Mouse (Mus musculus) liver, embryonic 12.5 days (tissue): Measurements from ENCODE around the gene Foxn1. TPM values are rescaled to one million over a fixed set of nuclear protein-coding genes. Genes with fewer than 3 reads are reported as not detected.
A peak's percentile ranks its signal among the peaks of the same experiment; 100 is the strongest.

ENCODE experiments used
- ATAC-seq: fragments of 200-750 bp; cut with Nextera tagmentation; 2 replicates; pipeline ENCODE4 v1.8.0; 2017; ENCODE audit warnings: moderate number of reproducible peaks, mild to moderate bottlenecking, moderate library complexity
- H3K27ac ChIP-seq: fragments of 300-500 bp; sonication (generic); 2 replicates; pipeline ENCODE4 v1.5.1; 2016; ENCODE audit warnings: mild to moderate bottlenecking
- H3K27me3 ChIP-seq: fragments of 300-500 bp; sonication (generic); replicated peaks from 2 replicates; pipeline ENCODE4 v1.6.1; 2016; ENCODE audit warnings: mild to moderate bottlenecking, moderate library complexity
- H3K36me3 ChIP-seq: fragments of 300-500 bp; sonication (generic); 2 replicates; pipeline ENCODE4 v1.6.1; 2016; ENCODE audit warnings: mild to moderate bottlenecking, moderate library complexity
- H3K4me1 ChIP-seq: fragments of 300-500 bp; sonication (generic); 2 replicates; pipeline ENCODE4 v1.6.1; 2016
- H3K4me2 ChIP-seq: fragments of 300-500 bp; sonication (generic); 2 replicates; pipeline ENCODE4 v1.6.1; 2016; ENCODE audit warnings: mild to moderate bottlenecking, moderate library complexity
- H3K4me3 ChIP-seq: fragments of 300-500 bp; sonication (generic); 2 replicates; pipeline ENCODE4 v1.5.1; 2016; ENCODE audit warnings: mild to moderate bottlenecking, moderate library complexity
- H3K9ac ChIP-seq: fragments of 300-500 bp; sonication (generic); 2 replicates; pipeline ENCODE4 v1.6.1; 2016; ENCODE audit warnings: mild to moderate bottlenecking, moderate library complexity
- H3K9me3 ChIP-seq: fragments of 300-500 bp; sonication (generic); replicated peaks from 2 replicates; pipeline ENCODE4 v1.6.1; 2016; ENCODE audit warnings: mild to moderate bottlenecking, moderate library complexity
- WGBS: fragments of 180-500 bp; shearing (Covaris S2); methylation state at CpG from one replicate; pipeline ENCODE4 v1.1.7; 2016; ENCODE audit not compliant: insufficient replicate concordance; 5-methylcytosine and 5-hydroxymethylcytosine counted together
- polyA plus RNA-seq: library from polyadenylated mRNA; unstranded; fragments of >200 nt; fragmentation: Nextera tagmentation; extraction: Ambion mirVana; gene quantifications from 2 replicates; pipeline ENCODE4 v1.2.1, GENCODE M21; 2016

Foxn1 gene
- polyA plus RNA-seq, 1 experiment from 2014 or later, result not detected

- WGBS, result 88% methylated on average over 5 of the region's 5 CpGs
- Histone ChIP-seq H3K4me3 (no peak overlapping the region), H3K27ac (no peak overlapping the region), H3K9ac (no peak overlapping the region), H3K36me3 (peaks cover 68% of the 10 kb centered on the region), H3K27me3 (no peaks in the 10 kb centered on the region), H3K4me1 (peaks cover 8% of the 10 kb centered on the region), H3K9me3 (no peaks in the 10 kb centered on the region), H3K4me2 (no peak overlapping the region)
- no peak for ATAC-seq
These were observed 52.4 kb downstream of the Foxn1 start for GRCm38 (mm10) chr11:78333992-78334391.

- WGBS, result 94% methylated on average over 12 of the region's 12 CpGs
- Histone ChIP-seq H3K4me3 (no peak overlapping the region), H3K9ac (no peak overlapping the region), H3K36me3 (peaks cover 55% of the 10 kb centered on the region), H3K4me1 (peaks cover 11% of the 10 kb centered on the region), H3K27me3 (no peaks in the 10 kb centered on the region), H3K9me3 (no peaks in the 10 kb centered on the region), H3K27ac (no peak overlapping the region), H3K4me2 (no peak overlapping the region)
- no peak for ATAC-seq
These were observed 53.7 kb downstream of the Foxn1 start for GRCm38 (mm10) chr11:78332676-78333075.

GRCm38 (mm10) chr11:78328512-78329056 is 57.8 kb downstream of the Foxn1 start:
- 0% methylated on average over 40 of the region's 41 CpGs for WGBS
- Histone ChIP-seq H3K4me3 (peak overlapping the region; percentile 82), H3K4me1 (peaks cover 14% of the 10 kb centered on the region), H3K9me3 (no peaks in the 10 kb centered on the region), H3K27ac (peak overlapping the region; percentile 72), H3K9ac (peak overlapping the region; percentile 90), H3K36me3 (peaks cover 34% of the 10 kb centered on the region), H3K27me3 (no peaks in the 10 kb centered on the region; the same call in 1 of the 2 replicates), H3K4me2 (peak overlapping the region; percentile 95)
- ATAC-seq, result peak; percentile 68

- ATAC-seq, result peak; percentile 95
- Histone ChIP-seq H3K27ac (peak within 1 kb of the TSS; percentile 72), H3K4me2 (peak within 1 kb of the TSS; percentile 95), H3K9ac (peak within 1 kb of the TSS; percentile 90), H3K36me3 (peaks cover 27% of the 10 kb centered on the region), H3K9me3 (no peaks in the 10 kb centered on the region), H3K4me3 (peak within 1 kb of the TSS; percentile 82), H3K4me1 (peaks cover 21% of the 10 kb centered on the region), H3K27me3 (no peaks in the 10 kb centered on the region; the same call in 1 of the 2 replicates)
- WGBS, result 8% methylated on average over 37 of the region's 37 CpGs
These were observed 58.5 kb downstream of the Foxn1 start, which contains the start of gene Pigs for GRCm38 (mm10) chr11:78327634-78328511. Pigs (plus strand) TSS chr11:78328415.

- no peaks in the 10 kb centered on the region; the same call in 1 of the 2 replicates for H3K27me3 ChIP-seq
- no peak overlapping the region for H3K27ac ChIP-seq
- 76% methylated on average over 4 of the region's 4 CpGs for WGBS
- no peak for ATAC-seq
- no peak overlapping the region for H3K9ac ChIP-seq
- peaks cover 28% of the 10 kb centered on the region for H3K4me1 ChIP-seq
- peaks cover 27% of the 10 kb centered on the region for H3K36me3 ChIP-seq
- no peak overlapping the region; the same call in 1 of the 2 replicates for H3K4me3 ChIP-seq
- peak overlapping the region; percentile 95; the same call in 1 of the 2 replicates for H3K4me2 ChIP-seq
- H3K9me3 ChIP-seq, result no peaks in the 10 kb centered on the region
These were observed 59.1 kb downstream of the Foxn1 start for GRCm38 (mm10) chr11:78327215-78327614.

- no peaks in the 10 kb centered on the region for H3K9me3 ChIP-seq
- no peak for ATAC-seq
- H3K27ac ChIP-seq, result no peak overlapping the region
- no peak overlapping the region for H3K4me3 ChIP-seq
- H3K4me2 ChIP-seq, result no peak overlapping the region
- WGBS, result 90% methylated on average over 12 of the region's 12 CpGs
- H3K9ac ChIP-seq, result no peak overlapping the region
- no peaks in the 10 kb centered on the region; the same call in 1 of the 2 replicates for H3K27me3 ChIP-seq
- H3K4me1 ChIP-seq, result peaks cover 31% of the 10 kb centered on the region
- peaks cover 44% of the 10 kb centered on the region for H3K36me3 ChIP-seq
These were observed 61.4 kb downstream of the Foxn1 start for GRCm38 (mm10) chr11:78324965-78325364.

- Histone ChIP-seq H3K27ac (no peak overlapping the region), H3K9ac (no peak overlapping the region), H3K4me2 (no peak overlapping the region), H3K36me3 (peaks cover 51% of the 10 kb centered on the region), H3K9me3 (no peaks in the 10 kb centered on the region), H3K4me3 (no peak overlapping the region), H3K27me3 (no peaks in the 10 kb centered on the region; the same call in 1 of the 2 replicates), H3K4me1 (peaks cover 25% of the 10 kb centered on the region)
- ATAC-seq, result no peak
- WGBS, result 82% methylated on average over 15 of the region's 15 CpGs
These were observed 62.2 kb downstream of the Foxn1 start for GRCm38 (mm10) chr11:78324000-78324785.

- Histone ChIP-seq H3K4me1 (peaks cover 20% of the 10 kb centered on the region), H3K9ac (0 out of 2 replicates have a peak within 1 kb of the TSS, but pooled peaks have one; percentile 12), H3K27ac (peak within 1 kb of the TSS; percentile 41), H3K4me2 (peak within 1 kb of the TSS; percentile 52), H3K36me3 (peaks cover 65% of the 10 kb centered on the region), H3K27me3 (no peaks in the 10 kb centered on the region; the same call in 1 of the 2 replicates), H3K9me3 (no peaks in the 10 kb centered on the region), H3K4me3 (peak within 1 kb of the TSS; percentile 18; the same call in 1 of the 2 replicates)
- peak; percentile 97 for ATAC-seq
- 6% methylated on average over 15 of the region's 15 CpGs for WGBS
These were observed 63.5 kb downstream of the Foxn1 start, which contains the start of gene Aldoc for GRCm38 (mm10) chr11:78322860-78323259. Aldoc (plus strand) TSS chr11:78322968.

GRCm38 (mm10) chr11:78322076-78322831 is 64.1 kb downstream of the Foxn1 start:
- ATAC-seq, result no peak
- H3K9ac ChIP-seq, result no peak overlapping the region
- peaks cover 71% of the 10 kb centered on the region for H3K36me3 ChIP-seq
- WGBS, result 87% methylated on average over 2 of the region's 2 CpGs
- peak overlapping the region; percentile 41 for H3K27ac ChIP-seq
- no peaks in the 10 kb centered on the region for H3K9me3 ChIP-seq
- H3K4me1 ChIP-seq, result peaks cover 20% of the 10 kb centered on the region
- peak overlapping the region; percentile 52; the same call in 1 of the 2 replicates for H3K4me2 ChIP-seq
- no peak overlapping the region for H3K4me3 ChIP-seq
- no peaks in the 10 kb centered on the region; the same call in 1 of the 2 replicates for H3K27me3 ChIP-seq

GRCm38 (mm10) chr11:78318411-78318810 is 67.9 kb downstream of the Foxn1 start:
- peaks cover 94% of the 10 kb centered on the region for H3K36me3 ChIP-seq
- peaks cover 15% of the 10 kb centered on the region for H3K4me1 ChIP-seq
- WGBS, result 89% methylated on average over 2 of the region's 2 CpGs
- no peak overlapping the region for H3K4me3 ChIP-seq
- ATAC-seq, result no peak
- no peak overlapping the region for H3K27ac ChIP-seq
- no peaks in the 10 kb centered on the region for H3K9me3 ChIP-seq
- H3K4me2 ChIP-seq, result no peak overlapping the region
- H3K9ac ChIP-seq, result no peak overlapping the region
- H3K27me3 ChIP-seq, result no peaks in the 10 kb centered on the region

- Histone ChIP-seq H3K4me3 (no peak overlapping the region), H3K4me1 (no peaks in the 10 kb centered on the region), H3K4me2 (no peak overlapping the region), H3K9ac (no peak overlapping the region), H3K27me3 (no peaks in the 10 kb centered on the region), H3K9me3 (no peaks in the 10 kb centered on the region), H3K27ac (no peak overlapping the region), H3K36me3 (peaks cover 98% of the 10 kb centered on the region)
- ATAC-seq, result no peak
- WGBS, result 97% methylated on average over 2 of the region's 2 CpGs
These were observed 72.7 kb downstream of the Foxn1 start for GRCm38 (mm10) chr11:78313662-78314061.
